ENCODE assay signal across 13 mouse cellular contexts in the genomic region with DNA sequence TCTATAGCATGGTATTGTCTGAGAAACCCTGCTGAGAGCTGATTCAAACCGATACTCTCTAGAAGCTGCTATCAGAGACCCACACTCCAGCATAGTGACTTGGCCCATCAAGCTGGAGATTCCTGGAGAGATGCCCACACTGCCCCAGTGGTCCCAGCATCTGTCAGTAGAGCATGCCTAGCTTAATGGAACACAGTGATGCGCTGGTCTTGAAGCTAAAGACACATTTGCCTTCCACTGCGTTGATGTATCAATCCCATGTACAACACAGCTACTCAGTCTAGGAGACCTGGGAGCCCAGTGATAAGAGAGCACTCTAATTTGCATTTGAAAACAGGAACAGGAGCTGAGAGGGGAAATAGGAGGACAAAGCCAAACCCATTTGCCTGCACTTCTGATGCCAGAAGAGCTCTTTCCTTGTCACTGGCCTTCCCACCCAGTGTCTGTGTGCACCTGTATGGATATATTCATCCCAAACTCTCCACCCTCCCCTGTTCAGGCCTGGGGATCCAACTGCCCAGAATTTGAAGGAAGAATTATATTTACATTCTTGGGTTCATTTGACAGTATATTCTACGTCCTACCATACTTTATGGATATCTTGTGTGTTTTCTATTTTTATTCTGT.
DNase-seq lines count a peak whose midpoint lies in the region; ATAC-seq and TF ChIP-seq lines count a peak whose summit lies in the region.
"Had no signal": no experiment of that assay in that cellular context is flagged by ENCODE, and none has a peak within 500 bp of the region (broad histone marks: within the 10 kb centered on the region; RNA-seq: fewer than 3 reads in every experiment).

No protein-coding gene starts in this region.

- H3K4me2 ChIP-seq in neural tube, embryonic 12.5 days (replicated peaks), result no peak overlapping the region
- no peak overlapping the region for H3K4me2 ChIP-seq in neural tube, embryonic 15.5 days
- no peak overlapping the region for H3K4me2 ChIP-seq in forebrain, embryonic 16.5 days (ENCODE audit: low read length)
- no peak overlapping the region for H3K4me2 ChIP-seq in midbrain, embryonic 13.5 days (replicated peaks)
- H3K4me2 ChIP-seq: limb, embryonic 13.5 days had no signal

- H3K27me3 ChIP-seq in neural tube, embryonic 12.5 days (replicated peaks), result no peaks in the 10 kb centered on the region
- no peaks in the 10 kb centered on the region for H3K27me3 ChIP-seq in neural tube, embryonic 15.5 days (replicated peaks)
- H3K27me3 ChIP-seq in forebrain, embryonic 16.5 days (replicated peaks; ENCODE audit: control insufficient read depth, insufficient read depth, low read length), result no peaks in the 10 kb centered on the region
- no peaks in the 10 kb centered on the region for H3K27me3 ChIP-seq in midbrain, embryonic 13.5 days
- H3K27me3 ChIP-seq: limb, embryonic 13.5 days had no signal

- H3K27ac ChIP-seq in neural tube, embryonic 12.5 days, result no peak overlapping the region
- H3K27ac ChIP-seq in neural tube, embryonic 15.5 days (replicated peaks), result no peak overlapping the region
- H3K27ac ChIP-seq in forebrain, embryonic 16.5 days (ENCODE audit: low read length), result no peak overlapping the region
- no peak overlapping the region for H3K27ac ChIP-seq in midbrain, embryonic 13.5 days
- H3K27ac ChIP-seq in gastrocnemius, adult 2 months, result no peak overlapping the region

- intact Hi-C loops in gastrocnemius, adult 2 months (cut with DNase I), result no loop called here

- 0 out of 2 replicates have a peak, but pooled peaks have one; percentile 52 for ATAC-seq in neural tube, embryonic 12.5 days (ENCODE audit: low FRiP score, low read depth)
- no peak for ATAC-seq in neural tube, embryonic 15.5 days (ENCODE audit: low FRiP score)
- 0 out of 2 replicates have a peak, but pooled peaks have one; percentile 43 for ATAC-seq in forebrain, embryonic 16.5 days
- peak; percentile 69 for ATAC-seq in midbrain, embryonic 13.5 days
- ATAC-seq: liver, postnatal 0 days had no signal

- WGBS in neural tube, embryonic 12.5 days, result 55% methylated on average over 4 of the region's 4 CpGs
- 51% methylated on average over 4 of the region's 4 CpGs for WGBS in neural tube, embryonic 15.5 days
- 50% methylated on average over 4 of the region's 4 CpGs for WGBS in forebrain, embryonic 16.5 days
- 35% methylated on average over 4 of the region's 4 CpGs for WGBS in midbrain, embryonic 13.5 days

- no peak overlapping the region for H3K4me3 ChIP-seq in neural tube, embryonic 12.5 days
- H3K4me3 ChIP-seq in neural tube, embryonic 15.5 days (replicated peaks), result no peak overlapping the region
- H3K4me3 ChIP-seq in forebrain, embryonic 16.5 days (replicated peaks; ENCODE audit: low read length), result no peak overlapping the region
- H3K4me3 ChIP-seq in midbrain, embryonic 13.5 days (replicated peaks), result no peak overlapping the region
- no peak overlapping the region for H3K4me3 ChIP-seq in gastrocnemius, adult 2 months
- H3K4me3 ChIP-seq: limb, embryonic 13.5 days had no signal

- H3K9me3 ChIP-seq in neural tube, embryonic 12.5 days, result no peaks in the 10 kb centered on the region
- no peaks in the 10 kb centered on the region for H3K9me3 ChIP-seq in neural tube, embryonic 15.5 days (replicated peaks)
- no peaks in the 10 kb centered on the region for H3K9me3 ChIP-seq in forebrain, embryonic 16.5 days (ENCODE audit: control insufficient read depth, low read length)
- no peaks in the 10 kb centered on the region for H3K9me3 ChIP-seq in midbrain, embryonic 13.5 days
- H3K9me3 ChIP-seq: limb, embryonic 13.5 days had no signal

- DNase-seq in cerebellum, postnatal 14 days, result peak; percentile 37 to 46
- no peak for DNase-seq in cerebellum, adult 9-11 months
- DNase-seq in gastrocnemius, adult 18-20 months (ENCODE audit: low spot score), result no peak
- no peak for DNase-seq in gastrocnemius, adult 2 months
- DNase-seq: gastrocnemius, postnatal 14 days; kidney, postnatal 14 days; liver, postnatal 0 days; right cerebral cortex, postnatal 25 days had no signal

- H3K4me1 ChIP-seq in neural tube, embryonic 12.5 days, result peaks cover 10% of the 10 kb centered on the region
- H3K4me1 ChIP-seq in neural tube, embryonic 15.5 days, result no peaks in the 10 kb centered on the region
- H3K4me1 ChIP-seq in forebrain, embryonic 16.5 days (replicated peaks; ENCODE audit: control insufficient read depth, insufficient read depth, low read length), result peaks cover 5% of the 10 kb centered on the region
- peaks cover 14% of the 10 kb centered on the region for H3K4me1 ChIP-seq in midbrain, embryonic 13.5 days (replicated peaks)

- H3K36me3 ChIP-seq in neural tube, embryonic 12.5 days, result no peaks in the 10 kb centered on the region
- H3K36me3 ChIP-seq in neural tube, embryonic 15.5 days, result no peaks in the 10 kb centered on the region
- H3K36me3 ChIP-seq in forebrain, embryonic 16.5 days (ENCODE audit: control insufficient read depth, insufficient read depth), result no peaks in the 10 kb centered on the region
- no peaks in the 10 kb centered on the region for H3K36me3 ChIP-seq in midbrain, embryonic 13.5 days

- no peak for TF ChIP-seq CTCF in gastrocnemius, adult 2 months (IDR thresholded peaks at IDR 0.05)

- no peak overlapping the region for H3K9ac ChIP-seq in neural tube, embryonic 12.5 days
- no peak overlapping the region for H3K9ac ChIP-seq in neural tube, embryonic 15.5 days (replicated peaks)
- no peak overlapping the region for H3K9ac ChIP-seq in forebrain, embryonic 16.5 days (replicated peaks; ENCODE audit: low read depth, low read length)
- no peak overlapping the region for H3K9ac ChIP-seq in midbrain, embryonic 13.5 days (replicated peaks)
- H3K9ac ChIP-seq: limb, embryonic 13.5 days; liver, postnatal 0 days had no signal

Comparison
In these comparisons a context has a peak if more than half of its experiments do, and no peak if none do; other contexts are left out.
1. DNase-seq: peak in cerebellum, postnatal 14 days (2 of 2); none in cerebellum, adult 9-11 months (single experiment), gastrocnemius, adult 18-20 months (single experiment) and gastrocnemius, adult 2 months (single experiment).